Mouse (Mus musculus) stomach, embryonic 15.5 days (tissue): Measurements from ENCODE around the gene Ildr1. TPM values are rescaled to one million over a fixed set of nuclear protein-coding genes. Genes with fewer than 3 reads are reported as not detected.

Source experiments
- polyA plus RNA-seq: library from polyadenylated mRNA; unstranded; fragments of >200 nt; fragmentation: Nextera tagmentation; extraction: Ambion mirVana; gene quantifications from 2 replicates; pipeline ENCODE4 v1.2.1, GENCODE M21; 2015

Ildr1 gene
- polyA plus RNA-seq, 1 experiment from 2014 or later = 7.5 TPM

Other genes starting within 250 kb of the Ildr1 start
- 17.2 and 23.5 TPM in 2 replicates for gene Stfa3, start 238.6 kb upstream of the Ildr1 start, polyA plus RNA-seq
- 0.09 and 0.12 TPM in 2 replicates for gene Casr, start 131.8 kb upstream of the Ildr1 start, polyA plus RNA-seq
- gene Cd86, start 27.9 kb upstream of the Ildr1 start, polyA plus RNA-seq = 2.5 and 3.0 TPM in 2 replicates
- gene Slc15a2, start 91.0 kb downstream of the Ildr1 start, polyA plus RNA-seq = 3.4 and 3.6 TPM in 2 replicates
- 28.3 and 29.5 TPM in 2 replicates for gene Iqcb1, start 134.4 kb downstream of the Ildr1 start, polyA plus RNA-seq
- 2.7 and 3.7 TPM in 2 replicates for gene Eaf2, start 181.0 kb downstream of the Ildr1 start, polyA plus RNA-seq
- 97.3 and 103 TPM in 2 replicates for gene Golgb1, start 181.2 kb downstream of the Ildr1 start, polyA plus RNA-seq
- 8.9 and 9.0 TPM in 2 replicates for gene Hcls1, start 241.0 kb downstream of the Ildr1 start, polyA plus RNA-seq